Mouse (Mus musculus): Measurements from ENCODE around the gene Gm7168.
"Not testable (repeated sequence)": the region's sequence is repeated elsewhere in the genome, so short reads cannot be mapped to it uniquely, and the experiment has no call there.

- TF ChIP-seq CTCF (IDR thresholded peaks at IDR 0.05; ENCODE audit: low read depth); EP300 (optimal IDR thresholded peaks at IDR 0.05): not testable (repeated sequence)
These were observed 22.6 kb downstream of the Gm7168 start for GRCm38 (mm10) chr17:13970796-13971195.

Measured in stomach, postnatal 0 days (tissue).